Mouse (Mus musculus) adrenal gland, adult 18-20 months (tissue): Measurements from ENCODE around the gene Fam169a. TPM values are rescaled to one million over a fixed set of nuclear protein-coding genes. Genes with fewer than 3 reads are reported as not detected.

ENCODE experiments used
- DNase-seq, 2 experiments: peaks; one replicate each; pipeline ENCODE4 v3.0.0; 2021 to 2022; ENCODE audit warnings: low spot score in 2 of 2
- total RNA-seq, 2 experiments: library from RNA; stranded (reverse); gene quantifications; 1 replicate in 1 of 2; 2 replicates in 1 of 2; pipeline ENCODE4 v1.2.3; 2021

The Fam169a gene
- total RNA-seq, 2 experiments from 2014 or later, result 1.3 to 12.5 TPM

GRCm38 (mm10) chr13:97176731-97177130 lies 109.6 kb downstream of the Fam169a start:
- no peak for DNase-seq

GRCm38 (mm10) chr13:97178943-97179342 lies 111.9 kb downstream of the Fam169a start:
- no peak for DNase-seq

DNA sequence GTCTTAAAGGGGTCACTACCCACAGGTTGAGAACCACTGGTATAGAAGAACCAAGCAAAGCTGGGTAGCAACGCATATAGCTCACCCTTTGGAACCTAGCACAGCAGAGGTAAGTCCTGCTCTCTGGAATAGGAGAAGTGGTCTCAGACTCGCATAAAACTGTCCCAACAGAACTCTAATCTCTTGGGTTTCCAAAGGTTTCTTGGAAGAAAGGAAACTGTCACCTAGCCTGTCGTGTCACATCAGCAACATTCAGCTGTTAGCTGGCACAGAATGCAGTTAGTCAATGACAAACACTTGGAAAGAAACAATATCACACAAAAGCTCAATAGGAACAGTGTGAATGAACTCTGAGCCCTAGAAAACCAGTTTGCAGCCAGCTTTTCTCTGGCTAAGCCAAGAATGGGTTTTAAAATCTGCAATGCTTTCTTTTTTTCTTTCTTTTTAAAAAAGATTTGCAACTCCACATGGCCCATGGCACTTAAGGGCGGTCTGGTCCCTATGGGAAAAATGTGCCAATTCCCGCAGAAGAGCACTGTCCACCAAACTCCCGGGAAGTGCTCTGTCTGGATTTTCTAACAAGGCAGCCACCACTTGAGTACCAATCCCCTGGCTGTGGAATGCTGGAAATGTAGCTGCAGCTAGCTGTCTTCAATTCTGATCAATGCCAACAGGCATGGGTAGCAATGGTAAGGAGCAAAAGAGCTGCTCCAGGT lies 113.2 kb downstream of the Fam169a start:
- no peak for DNase-seq

Other genes with a start within 250 kb of the Fam169a start
- gene Gcnt4, start 142.6 kb upstream of the Fam169a start, total RNA-seq, result under 1 TPM; 0.10 to 0.66 TPM
- gene 1700029F12Rik, start 32.9 kb upstream of the Fam169a start, total RNA-seq, result not detected
- gene Gm6169, start 32.0 kb downstream of the Fam169a start, total RNA-seq, result 1 to 10 TPM in 1 of 2 experiments, under 1 TPM in 1; 0.32 to 8.8 TPM
- 10 to 100 TPM; 43.6 to 49.7 TPM for gene Gfm2, start 70.7 kb downstream of the Fam169a start, total RNA-seq
- gene Nsa2, start 70.7 kb downstream of the Fam169a start, total RNA-seq, result 10 to 100 TPM; 58.5 to 69.6 TPM
- gene Hexb, start 131.1 kb downstream of the Fam169a start, total RNA-seq, result 10 to 100 TPM; 40.3 to 48.1 TPM
- gene Enc1, start 173.8 kb downstream of the Fam169a start, total RNA-seq, result 10 to 100 TPM in 1 of 2 experiments, 1 to 10 TPM in 1; 6.2 to 10.6 TPM